Mouse (Mus musculus) lung, postnatal 4 days (tissue): ENCODE data around the gene Gm21863.
"Not testable (repeated sequence)": the region's sequence is repeated elsewhere in the genome, so short reads cannot be mapped to it uniquely, and the experiment has no call there.

Source experiments
- DNase-seq, 2 experiments: peaks; one replicate each; pipeline ENCODE4 v3.0.0; 2021

The Gm21863 gene

DNA sequence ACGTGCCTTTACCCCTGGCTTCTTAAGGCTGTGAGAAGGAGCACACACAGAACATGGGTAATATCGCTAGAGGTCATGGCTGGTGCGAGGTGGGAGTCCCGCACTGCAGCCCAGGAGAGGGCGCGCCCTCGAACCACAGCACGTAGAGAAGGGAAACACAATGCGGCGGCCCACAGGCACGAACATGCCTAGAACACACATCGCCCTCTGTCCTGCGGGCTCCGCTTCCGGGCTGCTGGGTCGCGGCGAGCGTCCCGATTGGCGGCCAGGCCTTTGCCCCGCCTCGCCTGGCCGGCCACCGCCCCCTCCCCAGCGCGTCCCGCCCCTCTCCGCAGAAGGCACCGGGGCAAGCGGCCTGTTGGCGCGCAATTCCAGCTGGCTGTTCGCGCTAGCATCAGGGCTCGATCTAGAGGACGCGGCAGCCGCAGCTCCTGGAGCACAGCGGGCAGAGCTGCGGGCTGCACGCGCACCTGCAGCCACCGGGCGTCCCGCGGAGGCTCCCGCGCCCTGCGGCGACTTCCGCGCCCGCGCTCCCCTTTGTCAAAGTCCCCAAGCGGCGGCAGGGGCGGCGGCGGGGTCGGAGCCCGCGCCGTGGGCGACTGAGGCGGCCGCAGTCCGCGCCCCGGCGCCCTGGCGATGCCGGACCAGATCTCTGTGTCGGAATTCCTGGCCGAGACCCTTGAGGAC is at the start of gene Gm21863:
Gm21863 (plus strand) TSS at position 637 of the 687 bp plus-strand sequence.
- not testable (repeated sequence) for DNase-seq

DNA sequence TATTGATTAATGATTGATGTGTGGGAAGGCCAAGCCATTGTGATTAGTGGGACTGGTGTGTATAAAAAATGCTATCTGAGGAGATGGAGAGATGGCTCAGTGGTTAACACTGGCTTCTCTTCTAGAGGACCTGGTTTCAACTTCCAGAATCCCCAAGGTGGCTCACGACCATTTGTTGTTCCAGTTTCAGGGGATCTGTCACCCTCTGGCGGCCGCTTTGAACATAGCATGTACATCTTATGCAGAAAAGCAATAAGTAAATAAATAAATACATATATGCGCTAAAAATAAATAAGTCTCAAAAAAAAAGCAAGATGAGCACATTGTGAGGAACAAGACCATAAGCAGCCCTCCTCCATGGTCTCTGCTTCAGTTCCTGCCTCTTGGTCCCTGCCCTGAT is 26.3 kb upstream of the Gm21863 start:
- not testable (repeated sequence) for DNase-seq
